Mouse (Mus musculus) liver, postnatal 0 days (tissue): Measurements from ENCODE around the gene Mogat2.

Experiments used
- CTCF ChIP-seq: sonication (generic); IDR thresholded peaks from 2 replicates; pipeline ENCODE4 v1.5.1; 2016; ENCODE audit warnings: antibody characterized with exemption, low read depth
- EP300 ChIP-seq: IDR thresholded peaks from 2 replicates; pipeline ENCODE4 v1.6.1; 2016; ENCODE audit warnings: antibody characterized with exemption, low read depth, mild to moderate bottlenecking

- no peak for TF ChIP-seq CTCF
- peak; percentile 66 for TF ChIP-seq EP300
Observed at GRCm38 (mm10) chr7:99169717-99170403, 68.6 kb downstream of the Mogat2 start.
